Mouse (Mus musculus) thymus, adult 18-20 months (tissue): ENCODE measurements around the gene Arl8a.
A peak's percentile ranks its signal among the peaks of the same experiment; 100 is the strongest.

ENCODE experiments used
- DNase-seq, 2 experiments: peaks; one replicate each; pipeline ENCODE4 v3.0.0; 2022; ENCODE audit warnings: mixed read lengths in 2 of 2

Arl8a gene

GRCm38 (mm10) chr1:135133678-135134435 lies 12.8 kb upstream of the Arl8a start:
- DNase-seq, result peak; percentile 50 to 70

- DNase-seq, result no peak
Measured at GRCm38 (mm10) chr1:135135111-135135787, 11.4 kb upstream of the Arl8a start.

GRCm38 (mm10) chr1:135136500-135136899 lies 10.1 kb upstream of the Arl8a start:
- DNase-seq, result peak in 1 of 2 experiments; percentile 47

GRCm38 (mm10) chr1:135139906-135140305 lies 6.7 kb upstream of the Arl8a start:
- no peak for DNase-seq

- no peak for DNase-seq
Measured at GRCm38 (mm10) chr1:135142452-135142851, 4.2 kb upstream of the Arl8a start.

GRCm38 (mm10) chr1:135143940-135144339 lies 2.7 kb upstream of the Arl8a start:
- no peak for DNase-seq

- DNase-seq, result peak; percentile 66 to 69
Measured at GRCm38 (mm10) chr1:135146946-135147701, 500 bp downstream of the Arl8a start.

- DNase-seq, result no peak
Measured at GRCm38 (mm10) chr1:135147702-135148058, 1.1 kb downstream of the Arl8a start.

- DNase-seq, result no peak
Measured at GRCm38 (mm10) chr1:135148476-135148875, 1.9 kb downstream of the Arl8a start.

GRCm38 (mm10) chr1:135148996-135149395 lies 2.4 kb downstream of the Arl8a start:
- no peak for DNase-seq

GRCm38 (mm10) chr1:135154011-135154410 lies 7.4 kb downstream of the Arl8a start:
- no peak for DNase-seq

GRCm38 (mm10) chr1:135154411-135154959 lies 7.9 kb downstream of the Arl8a start:
- DNase-seq, result no peak

- DNase-seq, result no peak
Measured at GRCm38 (mm10) chr1:135156300-135156699, 9.7 kb downstream of the Arl8a start.

GRCm38 (mm10) chr1:135158633-135159032 lies 12.0 kb downstream of the Arl8a start:
- DNase-seq, result no peak

GRCm38 (mm10) chr1:135159074-135159473 lies 12.4 kb downstream of the Arl8a start:
- no peak for DNase-seq

GRCm38 (mm10) chr1:135159556-135160123 lies 13.0 kb downstream of the Arl8a start:
- DNase-seq, result no peak

- DNase-seq, result no peak
Measured at GRCm38 (mm10) chr1:135160411-135161050, 13.9 kb downstream of the Arl8a start.

- no peak for DNase-seq
Measured at GRCm38 (mm10) chr1:135162720-135163119, 16.1 kb downstream of the Arl8a start.

- no peak for DNase-seq
Measured at GRCm38 (mm10) chr1:135167435-135167834, 20.8 kb downstream of the Arl8a start, which contains the start of gene Gpr37l1. TSS of gene Gpr37l1 (minus strand) at chr1:135167681.

GRCm38 (mm10) chr1:135168453-135169200 lies 22.0 kb downstream of the Arl8a start:
- DNase-seq, result no peak

- DNase-seq, result no peak
Measured at GRCm38 (mm10) chr1:135169556-135170224, 23.1 kb downstream of the Arl8a start.
